Mouse (Mus musculus): Measurements from ENCODE around the gene Jun.
A peak's percentile ranks its signal among the peaks of the same experiment; 100 is the strongest.

The Jun gene

GRCm38 (mm10) chr4:95073214-95073750 is 21.3 kb upstream of the Jun start:
- DNase-seq (ENCODE audit: low spot score), result no peak

GRCm38 (mm10) chr4:95070407-95070806 is 18.4 kb upstream of the Jun start:
- DNase-seq (ENCODE audit: low spot score), result no peak

DNA sequence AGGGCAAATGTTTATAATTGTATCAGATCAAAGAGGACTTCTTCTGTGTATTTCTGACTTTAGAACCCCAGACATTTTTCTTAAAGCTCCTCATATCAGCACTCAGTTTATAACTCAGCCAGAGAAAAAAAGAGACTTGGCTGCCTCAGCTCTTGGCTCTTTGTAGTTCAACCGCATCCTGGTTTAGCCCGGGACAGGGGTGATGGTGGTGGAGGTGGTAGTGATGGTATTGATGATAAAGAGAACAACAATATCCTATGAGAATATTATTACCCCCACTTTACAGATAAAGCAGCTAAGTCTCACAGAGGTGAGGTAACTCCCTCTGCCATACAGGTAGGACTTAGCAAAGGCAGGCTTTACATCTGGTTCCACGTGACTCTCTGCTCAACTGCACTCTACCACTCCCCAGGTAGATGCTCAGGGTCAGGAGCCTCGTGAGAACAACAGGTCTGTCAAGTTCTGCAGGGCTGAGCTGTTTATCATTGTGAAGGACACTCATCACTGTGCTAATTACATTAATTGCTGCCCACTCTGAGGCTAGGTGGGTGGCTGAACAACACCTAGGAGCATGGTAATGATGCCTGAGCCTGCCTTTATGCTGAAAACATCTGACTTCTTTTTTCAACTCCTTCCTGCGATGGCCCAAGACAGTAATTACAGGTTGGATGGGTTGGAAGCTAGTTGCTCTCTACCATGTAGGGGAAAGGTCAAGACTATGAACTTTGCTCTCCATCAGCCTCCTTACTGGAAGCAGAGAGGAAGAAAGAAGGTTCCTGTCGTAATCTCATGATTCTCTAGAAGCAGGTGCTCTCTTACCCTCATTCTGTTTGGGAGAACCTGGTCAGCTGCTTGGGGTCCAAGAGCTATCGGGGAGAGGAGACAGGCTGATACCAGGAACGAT is 16.3 kb upstream of the Jun start:
- no peak for DNase-seq (ENCODE audit: low spot score)

DNA sequence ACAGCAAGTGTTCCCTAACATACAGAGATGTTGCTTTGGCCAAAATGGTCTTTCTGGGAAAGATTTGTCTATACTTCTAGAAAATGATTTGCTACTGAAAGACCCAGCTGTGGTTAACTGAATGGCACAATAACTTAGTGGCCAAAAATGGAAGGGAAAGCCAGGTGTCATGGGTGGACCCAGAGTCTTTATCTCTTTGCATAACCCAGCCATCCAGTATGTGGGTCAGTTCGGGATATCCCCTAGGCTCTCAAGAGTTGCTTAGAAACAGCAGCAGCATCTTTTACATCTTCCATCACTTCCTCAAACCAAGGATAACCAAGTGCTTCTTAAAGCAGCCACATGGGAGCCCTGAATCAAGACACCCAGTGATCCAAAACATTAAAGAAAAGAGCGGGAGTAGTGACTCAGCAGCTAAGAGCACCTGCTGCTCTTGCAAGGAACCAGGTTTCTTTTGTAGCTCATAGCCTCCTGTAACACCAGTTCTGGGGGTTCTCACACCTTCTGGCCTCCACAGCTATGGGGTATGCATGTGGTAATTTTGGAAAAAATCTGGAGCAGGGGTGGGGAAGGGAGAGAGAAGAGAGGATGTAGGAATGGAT is 11.7 kb upstream of the Jun start:
- no peak for DNase-seq (ENCODE audit: low spot score)

DNA sequence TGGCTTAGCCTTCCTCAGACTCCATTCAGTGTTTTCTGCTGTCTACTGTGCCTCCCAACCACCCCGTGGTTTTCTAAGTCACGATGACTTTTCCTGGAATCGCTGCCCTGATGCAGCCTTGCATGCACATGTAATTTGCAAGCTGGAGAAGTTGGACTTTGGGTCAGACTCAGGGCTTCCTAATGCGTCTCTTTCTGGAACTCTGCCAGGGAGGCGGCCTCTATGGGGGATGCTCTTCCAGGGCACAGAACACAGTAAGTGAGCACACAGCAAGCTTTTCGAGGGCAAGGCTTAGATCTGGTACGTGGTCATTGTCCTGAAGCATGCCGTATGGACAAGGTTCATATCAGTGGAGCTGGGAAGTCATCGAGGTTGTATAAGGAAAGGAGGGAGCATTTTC is 10.9 kb upstream of the Jun start:
- no peak for DNase-seq (ENCODE audit: low spot score)

DNA sequence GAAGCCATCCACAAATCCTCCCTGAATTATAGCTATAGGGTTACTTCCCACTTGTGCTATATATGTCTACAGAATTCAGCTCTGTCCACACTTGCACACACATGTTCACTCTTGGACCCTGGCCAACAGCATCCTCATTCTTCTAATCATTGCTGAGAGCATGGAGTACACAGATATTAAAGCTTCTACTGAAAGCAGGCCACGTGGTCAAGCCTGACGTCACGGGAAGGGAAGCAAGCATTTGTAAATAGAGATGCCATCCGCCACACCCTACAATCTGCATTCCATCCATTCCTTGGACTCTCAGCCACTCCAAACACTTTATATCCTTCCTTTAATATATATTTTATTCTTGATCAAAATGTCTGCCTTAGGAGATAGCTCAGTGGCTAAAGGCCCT is 5.2 kb upstream of the Jun start:
- DNase-seq (ENCODE audit: low spot score), result no peak

GRCm38 (mm10) chr4:95055276-95055675 is 3.3 kb upstream of the Jun start:
- no peak for DNase-seq (ENCODE audit: low spot score)

DNA sequence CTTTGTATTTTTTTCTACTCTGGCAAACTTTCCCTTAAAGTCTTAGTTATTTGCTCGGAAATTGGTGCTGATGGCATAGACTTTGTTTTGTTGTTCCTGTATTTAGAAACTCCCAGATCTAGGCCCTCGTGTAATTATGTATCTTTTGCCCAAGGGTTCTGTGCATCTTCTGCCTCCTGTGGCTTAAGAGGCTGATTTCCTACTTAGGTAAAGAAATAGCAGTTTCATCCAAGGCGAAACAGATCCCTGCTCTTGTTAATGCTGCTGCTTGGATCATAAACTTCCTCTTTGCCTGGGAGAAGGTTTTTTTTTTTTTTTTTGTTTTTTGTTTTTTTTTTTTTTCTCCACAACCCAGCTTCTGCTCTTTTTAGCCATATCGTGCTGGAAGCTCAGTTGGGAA is 2.3 kb upstream of the Jun start:
- no peak for DNase-seq (ENCODE audit: low spot score)

DNA sequence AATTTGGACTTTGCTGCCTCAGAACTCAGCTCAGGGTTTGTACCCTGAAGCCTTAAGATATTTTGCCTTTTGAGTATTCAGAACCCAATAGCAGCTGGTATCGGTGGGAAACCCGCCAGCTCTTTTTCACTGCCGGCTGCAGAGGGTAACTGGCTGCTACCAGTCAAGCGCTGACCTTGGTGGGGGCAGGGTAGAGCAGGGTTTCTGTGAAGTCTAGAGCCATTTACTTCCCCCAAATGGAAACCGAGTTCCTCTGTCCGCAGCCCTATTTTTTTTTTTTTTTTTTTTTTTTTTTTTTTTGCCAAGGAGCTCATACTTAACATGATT is 1.7 kb upstream of the Jun start:
- peak; percentile 39 for DNase-seq (ENCODE audit: low spot score)

GRCm38 (mm10) chr4:95053041-95053790 is 1.2 kb upstream of the Jun start:
- peak; percentile 97 for DNase-seq (ENCODE audit: low spot score)

- no peak for DNase-seq (ENCODE audit: low spot score)
These were observed 631 bp downstream of the Jun start for GRCm38 (mm10) chr4:95051311-95051871.

GRCm38 (mm10) chr4:95050518-95051278 is 1.3 kb downstream of the Jun start:
- DNase-seq (ENCODE audit: low spot score), result peak; percentile 36

- no peak for DNase-seq (ENCODE audit: low spot score)
These were observed 2.0 kb downstream of the Jun start for GRCm38 (mm10) chr4:95049884-95050517.

DNA sequence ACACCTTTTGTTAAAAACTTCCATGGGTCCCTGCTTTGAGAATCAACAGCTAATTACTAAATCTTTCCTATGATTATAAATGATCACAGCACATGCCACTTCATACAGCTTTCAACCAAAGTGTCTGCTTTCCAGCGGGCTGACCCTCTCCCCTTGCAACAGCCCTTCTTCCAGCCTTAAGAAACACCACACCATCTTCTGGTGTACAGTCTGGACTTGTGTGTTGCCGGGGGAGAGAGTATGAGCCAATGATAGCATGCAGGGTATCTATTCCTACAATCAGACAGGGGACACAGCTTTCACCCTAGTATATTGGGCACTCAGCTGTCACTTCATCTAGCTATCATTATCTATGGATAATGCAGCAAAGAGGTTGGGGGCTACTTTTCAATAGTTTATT is 2.9 kb downstream of the Jun start:
- DNase-seq (ENCODE audit: low spot score), result no peak

DNA sequence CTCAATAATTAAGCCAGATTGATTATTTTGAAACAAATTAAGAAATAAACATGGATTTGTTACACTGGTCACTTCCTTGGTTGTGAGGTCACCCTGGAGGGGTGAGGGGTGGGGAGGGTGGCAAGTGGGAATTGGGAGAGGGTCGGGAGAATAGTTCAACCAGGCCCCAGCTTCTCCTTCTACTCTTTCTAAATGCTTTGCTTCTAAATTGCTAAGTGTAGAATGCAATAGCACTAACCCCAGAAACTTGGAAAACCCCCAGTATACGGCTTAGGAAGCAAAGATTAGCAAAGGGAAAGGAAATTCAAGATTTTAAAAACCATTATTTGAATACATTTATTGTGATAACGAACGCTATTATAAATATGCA is 3.3 kb downstream of the Jun start:
- no peak for DNase-seq (ENCODE audit: low spot score)

DNA sequence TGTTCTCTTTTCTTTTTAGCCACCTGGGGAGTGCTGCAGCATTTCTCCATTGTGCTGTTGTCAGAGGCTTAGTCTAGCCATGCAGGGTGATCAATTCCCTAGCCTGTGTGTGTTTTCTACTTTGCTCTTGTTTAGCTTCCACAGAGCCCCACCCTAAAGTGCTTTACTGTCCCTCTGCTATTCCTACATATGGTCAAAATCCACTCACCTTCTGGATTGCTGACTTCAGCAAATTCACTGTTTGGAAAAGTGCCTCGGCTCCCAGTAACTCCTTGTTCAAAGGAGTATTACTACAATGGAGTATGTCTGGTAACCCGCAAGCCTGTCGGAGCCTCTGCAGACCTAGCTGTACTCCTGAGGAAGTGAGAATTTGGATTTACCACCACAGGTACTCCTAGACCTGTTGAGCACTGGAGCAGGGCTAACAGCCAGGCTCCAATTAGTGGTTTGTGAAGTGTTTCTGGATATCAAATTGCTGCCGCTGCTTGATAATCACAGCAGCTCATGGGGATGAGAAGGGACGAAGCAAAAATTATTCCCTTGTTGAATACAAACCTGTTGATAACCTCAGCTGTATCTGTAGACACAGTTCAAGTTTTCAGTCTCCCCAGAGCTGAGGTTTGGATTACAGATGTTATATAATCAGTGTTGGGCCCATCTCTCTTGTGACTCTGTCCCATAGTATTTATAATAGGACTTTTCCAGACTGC is 3.8 kb downstream of the Jun start:
- no peak for DNase-seq (ENCODE audit: low spot score)

GRCm38 (mm10) chr4:95045133-95045532 is 6.9 kb downstream of the Jun start:
- DNase-seq (ENCODE audit: low spot score), result no peak

- DNase-seq (ENCODE audit: low spot score), result no peak
These were observed 7.3 kb downstream of the Jun start for GRCm38 (mm10) chr4:95044721-95045120.

- no peak for DNase-seq (ENCODE audit: low spot score)
These were observed 14.0 kb downstream of the Jun start for GRCm38 (mm10) chr4:95038024-95038423.

- DNase-seq (ENCODE audit: low spot score), result no peak
These were observed 20.9 kb downstream of the Jun start for GRCm38 (mm10) chr4:95031158-95031557.
